Mouse (Mus musculus) heart, adult 2 months (tissue): ENCODE data around the gene Faf1.

ENCODE experiments used
- CTCF ChIP-seq: fragments of 200-600 bp; IDR thresholded peaks from 2 replicates; pipeline ENCODE4 v1.8.1; 2022; ENCODE audit warnings: antibody characterized with exemption, mild to moderate bottlenecking, moderate library complexity
- EP300 ChIP-seq: fragments of 200-500 bp; IDR thresholded peaks from 2 replicates; pipeline ENCODE4 v1.6.1; 2011; ENCODE audit warnings: low read depth, low read length, control low read depth; ENCODE audit not compliant: insufficient read depth
- POLR2A ChIP-seq: fragments of 200-500 bp; IDR thresholded peaks from 2 replicates; pipeline ENCODE4 v1.6.1; 2011; ENCODE audit warnings: mild to moderate bottlenecking, low read depth, low read length, control low read depth; ENCODE audit not compliant: insufficient read depth

- TF ChIP-seq POLR2A (no peak), CTCF (no peak), EP300 (no peak)
Observed at GRCm38 (mm10) chr4:109674097-109674496, 2.3 kb upstream of the Faf1 start.
